Mouse (Mus musculus) cerebellum, adult 8-10 months (tissue): ENCODE measurements at regions not wholly inside any gene's neighbourhood (a gene's known extent, or its start where the extent isn't known, plus 50 kb on each side); places are given as distances from the start of the nearest gene placed in this dataset.

Experiments
- DNase-seq: peaks from one replicate; pipeline ENCODE4 v3.0.0; 2022

DNA sequence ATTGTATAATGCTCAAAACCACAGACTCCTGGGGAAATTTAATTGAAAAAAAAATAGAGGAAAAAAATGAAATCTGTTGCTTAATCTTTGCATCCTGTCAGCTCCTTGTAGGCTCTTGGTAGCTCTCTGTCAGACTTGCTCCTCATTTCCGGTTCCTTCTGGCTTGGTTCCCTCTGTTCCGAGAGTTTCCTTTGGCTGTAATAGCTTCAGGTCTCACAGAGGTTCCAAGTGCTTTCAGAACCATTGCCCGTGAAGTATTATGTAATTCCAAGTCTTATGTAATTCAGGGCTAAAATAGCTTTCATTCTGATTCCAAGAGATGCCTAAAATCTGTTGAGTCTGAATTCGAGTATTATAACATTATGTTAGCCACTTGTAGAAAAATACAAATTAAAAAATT lies 117.3 kb downstream of the Spry2 start:
- DNase-seq = peak; percentile 56

DNA sequence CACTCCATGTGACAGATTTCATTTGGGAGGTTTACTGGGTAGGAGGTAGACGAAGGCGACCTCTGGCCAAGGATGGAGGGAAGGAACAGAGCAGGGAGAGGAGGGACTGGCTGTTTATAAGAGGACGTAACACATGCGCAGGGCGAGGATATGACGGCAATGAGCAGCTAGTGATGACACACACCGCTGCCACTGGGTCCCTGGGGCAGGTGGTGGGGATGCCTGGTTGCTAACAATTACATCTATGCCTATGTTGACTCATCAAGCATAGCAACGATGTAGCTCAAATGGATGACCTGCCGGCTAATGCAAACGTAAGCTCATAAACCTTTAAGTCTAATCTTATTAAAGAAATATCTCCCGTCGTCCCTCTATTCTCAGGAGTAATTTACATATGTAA lies 122.9 kb downstream of the Spry2 start:
- no peak for DNase-seq

DNA sequence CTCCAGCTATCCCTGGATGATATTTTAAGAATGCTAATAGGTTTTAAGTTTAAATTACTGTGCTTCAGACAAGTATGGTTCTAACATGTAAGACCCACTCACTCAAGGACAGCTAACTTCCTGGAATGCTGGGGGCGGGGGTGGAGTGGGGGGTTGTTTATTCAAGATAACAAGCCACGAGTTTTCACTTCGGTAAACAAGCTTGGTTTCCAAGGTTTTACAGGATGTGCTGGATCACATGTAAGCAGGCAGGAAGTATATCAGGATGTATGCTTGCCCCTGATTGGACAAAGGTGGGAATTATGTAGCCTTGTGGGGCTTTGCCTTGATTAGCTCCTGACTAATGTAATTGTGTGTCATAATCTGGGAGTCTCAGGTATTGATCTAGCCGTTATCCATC lies 129.5 kb downstream of the Spry2 start:
- DNase-seq = no peak

DNA sequence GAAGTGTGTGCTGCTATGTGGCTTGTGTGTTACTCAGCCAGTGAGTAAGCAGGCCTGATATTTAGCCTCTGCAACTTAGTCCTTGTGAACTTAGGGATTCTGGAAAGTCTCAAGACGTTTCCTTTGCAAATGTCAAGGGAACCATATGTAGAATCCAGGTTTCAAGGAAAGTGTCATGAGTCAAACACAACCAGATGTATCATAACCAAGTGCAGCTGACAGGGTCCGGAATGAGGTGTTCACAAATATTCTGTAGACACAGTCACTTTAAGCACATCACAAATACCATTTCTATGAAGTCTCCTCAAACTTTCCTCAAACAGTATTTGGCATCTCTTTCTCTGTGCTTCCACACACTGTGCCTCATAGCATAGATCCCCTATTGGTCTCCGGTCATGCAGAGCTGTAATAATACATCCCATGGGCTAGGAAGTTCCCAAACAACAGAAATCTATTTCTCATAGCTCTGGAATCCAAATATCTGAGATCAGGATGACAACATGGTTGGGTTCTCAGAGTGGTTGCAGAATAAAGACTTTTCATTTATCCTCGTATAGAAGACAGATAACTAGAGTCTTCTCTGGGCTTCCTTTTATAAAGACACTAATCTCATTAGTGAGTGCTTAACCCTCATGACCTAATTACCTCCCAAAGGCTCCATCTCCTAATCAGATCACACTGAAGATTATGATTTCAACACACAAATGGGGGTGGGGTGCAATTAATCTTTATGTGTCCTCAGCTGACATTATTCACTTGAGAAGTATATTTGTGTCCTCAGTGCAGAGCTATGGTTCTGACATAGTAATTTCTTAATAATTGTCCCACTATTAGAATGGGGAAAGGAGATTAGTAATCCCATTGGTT lies 143.9 kb downstream of the Spry2 start:
- no peak for DNase-seq

DNA sequence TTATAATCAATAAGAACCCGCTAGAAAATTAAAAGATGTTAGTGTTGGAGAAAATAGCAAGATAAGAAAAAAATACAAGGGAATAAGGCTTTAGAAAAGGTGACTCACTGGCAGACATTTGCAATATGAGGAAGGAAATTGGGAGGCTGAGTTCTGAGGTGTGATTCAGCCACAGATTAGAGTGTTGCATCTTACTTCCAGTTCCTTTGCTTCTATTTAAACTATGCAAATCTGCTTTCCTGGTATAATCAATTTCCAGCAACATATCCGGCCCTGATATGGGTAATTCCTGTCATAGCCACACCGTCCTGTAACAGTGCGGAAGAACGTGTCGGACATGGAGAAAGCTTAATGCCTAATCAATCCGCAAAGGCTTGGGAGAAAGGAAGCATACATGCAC lies 144.9 kb downstream of the Spry2 start:
- DNase-seq = no peak

DNA sequence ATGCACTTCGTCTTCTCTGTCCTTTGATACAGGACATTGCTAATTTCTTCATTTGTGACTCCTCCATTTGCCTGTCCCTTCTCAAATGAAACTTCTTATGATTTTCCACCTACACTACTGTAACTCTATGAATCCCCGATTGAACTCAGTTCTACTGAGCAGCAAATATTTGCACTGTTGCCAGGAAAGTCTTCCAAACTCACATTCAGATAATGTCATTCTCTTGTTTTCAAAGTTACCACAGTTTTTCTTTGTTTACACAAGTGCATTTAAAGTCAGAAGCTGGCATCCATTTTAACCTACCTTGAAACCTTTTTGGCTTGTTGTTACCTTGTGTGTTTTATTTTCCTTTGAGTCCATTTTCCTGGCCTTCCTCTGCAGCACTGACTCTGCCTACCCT lies 152.0 kb downstream of the Spry2 start:
- DNase-seq = no peak

DNA sequence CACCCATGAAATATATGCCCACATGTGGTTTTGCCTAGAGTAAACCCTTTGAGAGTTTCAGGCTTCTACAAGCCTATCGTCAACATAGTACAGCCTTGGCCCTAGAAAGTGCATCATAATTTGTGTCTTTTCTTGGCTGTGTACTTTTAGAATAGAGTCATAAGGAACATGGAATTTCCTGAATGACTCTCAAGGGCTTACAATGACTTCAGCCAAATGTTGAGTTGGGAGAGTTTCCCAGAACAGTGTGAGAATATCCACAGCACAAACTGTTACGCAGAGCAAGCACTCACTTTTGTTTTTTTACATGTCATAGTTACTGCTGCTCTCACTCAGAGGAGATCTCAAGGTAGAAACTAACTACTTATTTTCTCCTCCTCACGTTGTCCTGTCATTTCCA lies 152.5 kb downstream of the Spry2 start:
- no peak for DNase-seq

DNA sequence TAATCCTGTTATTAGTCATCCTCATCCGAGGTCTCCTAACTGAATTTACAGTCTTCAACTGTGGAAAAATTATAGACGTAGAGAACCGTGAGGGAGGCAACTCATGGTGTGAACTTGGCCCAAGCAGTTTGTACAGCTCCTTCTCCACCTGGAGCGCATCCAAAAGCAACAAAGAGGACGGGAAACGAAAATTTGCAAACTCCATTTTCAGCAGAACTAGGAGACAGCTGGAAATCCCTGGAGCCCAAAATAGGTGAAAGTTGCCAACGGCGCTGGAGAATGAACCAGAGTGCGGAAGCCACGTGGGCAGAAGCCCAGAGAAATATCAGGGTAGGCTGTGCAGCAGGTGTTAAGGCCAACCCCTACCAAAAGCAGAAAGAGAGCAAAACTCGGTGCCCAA lies 155.7 kb downstream of the Spry2 start:
- DNase-seq = no peak

DNA sequence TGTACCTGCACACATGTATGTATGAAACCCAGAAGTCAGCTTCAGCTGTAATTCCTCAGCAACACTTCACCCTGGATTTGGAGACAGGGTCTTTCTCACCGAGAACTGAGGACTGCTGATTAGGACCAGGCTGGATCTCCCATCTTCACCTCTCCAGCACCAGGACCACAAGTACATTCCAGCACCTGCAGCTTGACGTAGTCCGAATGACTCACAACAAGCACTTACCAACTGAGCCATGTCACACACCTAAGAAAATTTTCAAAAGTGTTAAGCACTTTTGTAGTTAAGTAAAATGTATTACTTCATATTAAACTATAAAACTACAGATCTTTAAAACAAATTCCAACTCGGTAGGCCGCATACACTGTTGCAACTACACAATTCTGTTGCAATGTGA lies 158.1 kb downstream of the Spry2 start:
- DNase-seq = no peak

DNA sequence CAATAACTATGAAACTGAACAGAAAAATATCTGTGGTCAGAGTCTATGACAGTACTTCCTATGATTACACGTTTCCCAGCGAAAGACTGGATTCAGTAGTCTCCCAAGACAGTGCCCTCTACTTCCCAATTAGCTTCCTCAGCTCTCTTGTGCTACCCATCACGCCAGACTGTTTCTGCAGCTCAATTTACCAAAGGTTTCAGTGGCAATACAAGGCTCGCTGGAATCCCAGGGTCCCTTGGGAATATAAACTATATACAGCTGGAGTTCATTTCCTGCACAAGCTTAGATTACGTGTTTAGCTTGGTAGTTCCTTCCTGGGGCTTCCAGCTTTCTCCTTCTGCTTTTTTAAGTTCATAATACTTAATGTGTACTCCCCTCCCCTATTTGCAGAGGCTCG lies 160.3 kb downstream of the Spry2 start:
- DNase-seq = no peak

DNA sequence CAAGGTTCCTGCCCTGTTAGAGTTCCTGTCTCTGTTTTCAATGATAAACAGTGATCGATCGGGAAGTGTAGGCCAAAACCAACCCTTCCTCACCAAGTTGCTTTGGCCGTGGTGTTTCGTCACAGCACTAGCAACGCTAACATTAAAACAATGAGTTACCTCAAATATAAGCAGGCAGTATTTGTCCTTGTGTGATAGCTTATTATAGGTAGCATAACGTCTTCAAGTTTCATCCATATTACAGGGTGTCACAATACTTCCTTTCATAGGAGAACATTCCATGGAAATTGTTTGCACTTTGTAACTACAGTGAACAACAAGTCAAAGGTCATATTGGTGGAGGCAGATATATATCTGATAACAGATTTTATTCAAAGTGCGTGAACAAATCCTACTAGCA lies 162.3 kb downstream of the Spry2 start:
- no peak for DNase-seq

DNA sequence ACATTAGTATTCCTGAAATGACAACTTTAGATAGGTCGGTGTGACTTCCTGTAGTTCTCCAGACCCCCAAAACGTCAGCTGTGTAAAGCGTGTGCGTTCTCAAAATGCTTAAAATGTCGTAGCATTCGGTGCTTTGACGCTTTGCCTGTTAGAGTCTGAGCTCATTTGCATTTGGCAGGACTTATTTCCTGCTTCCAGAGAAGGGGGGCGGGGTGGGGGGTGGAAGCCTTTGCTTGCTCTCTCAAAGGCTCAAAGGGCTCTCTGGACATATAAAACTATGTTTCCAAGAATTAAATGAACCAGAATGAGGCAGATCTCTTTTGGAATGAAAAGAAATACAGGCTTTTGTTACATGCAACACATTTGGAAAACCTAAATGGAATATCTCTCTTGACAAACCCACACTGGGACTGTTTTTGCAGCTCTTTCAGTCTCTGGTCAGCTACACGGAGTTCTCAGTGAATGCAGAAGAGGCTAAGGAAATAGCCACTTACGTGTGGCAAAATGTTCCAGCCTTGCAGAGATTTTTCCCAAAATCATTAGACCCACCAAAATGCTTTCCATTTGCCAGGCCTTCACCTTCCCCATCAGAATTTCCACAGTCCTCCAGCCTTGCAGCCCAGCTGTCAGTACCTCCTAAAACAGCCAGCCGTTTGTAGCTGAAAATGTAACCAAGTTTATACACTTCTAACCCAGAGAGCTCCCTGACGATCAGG lies 163.4 kb downstream of the Spry2 start:
- peak; percentile 42 for DNase-seq

DNA sequence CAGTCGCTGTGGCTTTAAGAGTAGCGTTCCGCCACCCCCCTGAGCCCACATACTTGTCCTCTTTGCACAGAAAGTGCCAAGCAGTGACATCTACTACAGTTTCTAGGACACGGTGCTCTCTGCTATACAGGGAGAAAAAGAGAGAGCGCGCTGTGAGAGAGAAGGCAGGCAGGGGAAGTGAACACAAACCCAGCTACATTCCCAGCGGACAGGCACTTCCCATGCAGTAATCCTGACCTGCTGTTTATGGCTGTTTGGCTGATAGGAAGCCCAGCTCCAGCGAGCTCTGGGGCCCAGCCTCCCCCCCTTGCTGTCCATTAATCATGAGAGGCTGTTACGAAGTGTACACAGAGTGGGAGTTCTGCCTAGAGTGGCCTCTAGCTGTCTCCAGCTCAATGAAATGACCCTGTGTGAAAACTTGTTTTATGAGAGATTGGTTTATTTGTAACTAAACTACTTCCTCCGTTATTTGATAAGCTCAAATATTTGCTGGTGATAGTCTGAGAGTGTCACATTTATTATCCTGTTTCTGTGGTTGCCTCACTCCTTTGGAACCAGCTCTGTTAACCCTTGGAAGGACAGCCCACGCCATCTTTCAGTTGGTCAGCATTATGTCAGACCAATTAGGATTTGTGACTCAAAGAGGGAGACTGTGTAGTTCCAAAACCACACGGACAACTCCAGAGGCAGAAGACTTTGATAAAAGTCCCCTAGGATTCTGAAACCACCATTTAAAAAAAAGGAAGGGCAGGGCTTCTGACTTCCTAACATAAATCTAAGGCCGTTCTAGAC lies 164.2 kb downstream of the Spry2 start:
- peak; percentile 79 for DNase-seq

DNA sequence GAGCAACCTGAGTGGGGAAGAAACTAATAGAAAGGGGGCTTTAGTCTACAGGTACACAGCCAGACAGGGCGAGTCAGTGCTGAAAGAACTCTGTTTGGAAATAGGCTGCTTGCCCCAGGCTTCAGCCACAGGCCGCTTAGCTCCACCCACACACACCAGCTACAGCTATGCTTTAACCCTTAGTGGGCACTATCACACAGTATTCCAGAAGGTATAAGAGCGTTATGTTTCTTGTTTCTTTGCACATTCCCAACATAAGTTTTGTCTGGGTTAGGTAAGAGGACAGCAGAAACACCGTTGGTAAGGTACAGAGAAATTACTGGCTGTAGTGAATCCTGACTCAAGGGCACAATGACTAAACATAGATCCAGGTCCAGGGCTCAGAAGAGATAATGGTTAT lies 165.8 kb downstream of the Spry2 start:
- DNase-seq = peak; percentile 56

DNA sequence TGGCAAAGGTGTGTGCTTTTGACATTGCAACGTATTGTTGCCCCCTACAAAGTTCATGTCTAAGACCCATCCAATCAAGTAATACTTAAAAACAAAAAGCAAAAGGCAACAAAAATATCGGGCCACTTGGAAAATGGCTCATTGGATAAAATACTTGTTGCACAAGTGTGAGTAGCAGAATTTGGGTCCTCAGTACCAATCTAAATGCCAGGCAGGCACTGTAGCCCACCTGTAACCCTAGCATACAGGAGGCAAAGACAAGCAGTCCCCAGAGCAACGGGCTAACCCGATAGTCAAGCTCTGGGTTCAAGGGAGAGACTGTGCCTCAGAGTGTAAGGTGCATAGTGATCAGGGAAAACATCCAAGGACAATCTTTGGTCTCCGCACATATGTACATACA lies 167.8 kb downstream of the Spry2 start:
- DNase-seq = no peak

DNA sequence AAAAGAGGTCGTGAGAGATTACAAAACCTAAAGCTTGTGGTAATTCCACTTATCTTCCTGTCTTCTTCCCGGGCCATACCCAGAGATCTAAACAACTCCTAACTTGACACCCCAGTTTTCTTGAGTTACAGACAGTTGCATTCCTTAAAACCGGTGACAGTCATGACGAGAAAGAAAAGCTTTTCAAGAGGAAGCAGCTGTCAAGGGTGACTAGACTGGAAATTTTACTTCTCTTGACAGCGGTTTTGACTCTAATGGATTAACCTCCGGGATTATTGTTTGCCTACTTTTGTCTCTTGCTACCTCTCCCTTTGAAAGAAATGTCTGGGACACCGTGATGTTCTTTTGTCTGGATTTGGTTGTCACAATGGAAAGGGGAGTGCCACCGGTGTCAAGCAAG lies 170.9 kb downstream of the Spry2 start:
- DNase-seq = no peak

DNA sequence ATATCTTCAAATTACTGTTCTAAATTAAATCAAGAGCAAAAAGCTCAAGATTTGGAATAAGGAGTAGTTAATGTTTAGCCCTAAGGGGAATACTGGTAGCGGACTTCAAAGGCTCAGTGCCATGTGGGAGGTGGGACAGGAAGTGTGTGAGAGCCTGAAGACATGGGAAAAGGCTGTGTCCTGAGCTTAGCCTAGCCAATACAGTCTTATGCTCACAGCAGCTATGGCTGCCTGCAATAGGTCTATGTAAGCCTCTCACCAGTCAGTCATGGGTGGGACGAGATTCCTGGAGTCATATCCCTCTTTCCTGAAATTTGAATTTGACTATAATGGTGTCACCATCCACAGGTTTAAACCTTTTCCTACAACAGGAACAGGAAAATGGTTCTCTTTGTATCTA lies 173.7 kb downstream of the Spry2 start:
- no peak for DNase-seq

DNA sequence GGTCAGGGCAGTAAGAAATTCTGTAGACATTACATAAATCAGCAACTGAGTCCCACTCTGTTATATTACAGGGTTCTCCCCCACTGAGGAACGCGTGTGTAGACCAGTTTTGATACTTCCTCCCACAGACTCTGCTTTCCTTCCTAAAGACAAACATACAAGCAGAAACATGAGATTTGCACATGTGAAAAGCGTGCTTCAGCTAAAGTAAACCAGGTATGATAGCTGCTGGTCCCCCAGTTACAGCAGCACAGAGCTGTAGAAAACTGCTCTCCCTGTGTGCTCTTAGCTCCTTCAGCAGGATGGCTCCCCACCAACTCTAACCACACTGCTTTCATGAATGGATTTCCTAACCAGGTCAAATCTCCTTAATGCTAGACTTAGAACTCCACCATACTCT lies 175.0 kb downstream of the Spry2 start:
- no peak for DNase-seq

DNA sequence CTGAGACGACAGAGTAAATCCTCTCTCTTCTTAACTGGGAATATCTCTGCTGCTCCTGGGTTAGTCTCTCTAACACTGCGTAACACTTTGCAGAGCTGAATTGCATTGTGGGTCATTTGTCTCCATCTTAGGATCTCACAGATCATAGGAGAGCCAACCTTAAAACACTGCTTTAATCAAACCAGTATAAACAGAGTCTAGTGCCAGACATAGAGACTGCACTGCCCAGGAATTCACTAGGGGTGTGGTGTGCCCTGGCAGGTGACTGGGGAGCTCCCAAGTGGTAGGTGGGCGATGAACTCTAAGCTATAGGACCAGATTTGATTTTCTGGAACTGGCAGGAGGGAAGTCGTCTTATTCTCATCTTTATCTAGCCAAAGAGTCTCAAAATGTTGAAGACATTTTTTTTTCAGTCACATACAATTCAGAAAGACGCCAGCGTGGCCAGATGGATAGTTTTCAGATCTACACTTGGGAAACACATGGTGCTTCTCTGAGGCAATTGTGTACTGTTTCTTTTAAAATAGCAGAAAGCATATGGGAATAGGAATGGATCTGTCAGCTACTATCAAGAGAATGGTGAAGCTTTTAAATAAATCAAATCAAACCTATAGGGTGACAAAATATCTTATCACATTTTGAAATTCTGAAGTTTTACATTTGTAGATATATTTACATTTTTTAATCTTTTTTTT lies 175.7 kb downstream of the Spry2 start:
- DNase-seq = peak; percentile 23

DNA sequence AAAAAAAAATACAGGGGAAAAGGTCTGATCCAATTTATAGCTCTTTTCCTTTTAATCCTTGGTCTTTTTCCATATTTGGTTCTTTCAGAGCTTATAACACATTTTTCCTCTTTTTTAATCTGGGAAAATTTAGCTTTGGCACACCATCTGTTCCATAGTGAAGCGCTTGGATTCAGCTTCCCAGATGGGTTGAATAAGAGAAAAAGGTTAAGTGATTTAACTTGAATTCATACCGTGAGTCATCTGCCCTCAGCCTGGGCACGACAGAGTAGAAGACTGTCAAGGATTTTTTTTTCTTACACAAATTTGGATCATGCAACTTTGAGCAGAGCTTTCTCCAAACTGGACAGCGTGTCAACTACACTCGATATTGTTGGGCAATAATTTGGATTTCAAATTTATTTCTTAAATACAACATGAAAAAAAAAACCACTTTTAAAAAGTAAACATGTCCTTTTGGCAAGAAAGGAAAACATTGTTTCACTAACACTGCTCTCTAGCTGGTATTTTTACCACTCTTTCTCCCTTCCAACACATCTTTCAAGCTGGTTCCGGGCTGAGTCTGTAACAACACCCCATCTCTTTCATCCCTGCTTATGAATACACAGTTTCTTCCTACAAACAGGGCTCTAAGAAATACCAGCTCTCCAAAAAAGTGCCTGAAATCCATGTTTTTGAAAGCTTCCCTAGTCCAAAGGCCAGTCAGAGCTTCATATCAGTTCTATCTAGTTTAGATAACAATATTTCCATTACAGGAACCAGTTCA lies 177.8 kb downstream of the Spry2 start:
- peak; percentile 22 for DNase-seq

DNA sequence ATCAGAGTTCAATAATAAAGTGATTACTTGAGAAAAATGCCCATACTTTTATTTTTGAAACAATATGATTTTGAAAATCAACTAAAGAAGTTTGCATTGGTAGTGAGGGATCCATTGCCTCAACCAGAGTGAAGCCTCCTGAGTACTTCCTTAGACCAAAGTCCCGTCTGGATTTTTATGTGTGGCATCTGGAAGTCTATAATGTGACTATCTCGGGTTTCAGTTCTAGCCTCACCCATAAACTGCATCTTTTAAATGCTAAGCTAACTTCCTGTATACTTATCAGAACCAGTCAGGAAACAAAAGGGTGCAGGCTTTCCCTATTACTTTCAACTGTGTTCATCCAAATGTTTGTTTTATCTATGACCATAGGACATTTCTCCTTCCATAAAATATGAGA lies 178.8 kb downstream of the Spry2 start:
- DNase-seq = no peak

DNA sequence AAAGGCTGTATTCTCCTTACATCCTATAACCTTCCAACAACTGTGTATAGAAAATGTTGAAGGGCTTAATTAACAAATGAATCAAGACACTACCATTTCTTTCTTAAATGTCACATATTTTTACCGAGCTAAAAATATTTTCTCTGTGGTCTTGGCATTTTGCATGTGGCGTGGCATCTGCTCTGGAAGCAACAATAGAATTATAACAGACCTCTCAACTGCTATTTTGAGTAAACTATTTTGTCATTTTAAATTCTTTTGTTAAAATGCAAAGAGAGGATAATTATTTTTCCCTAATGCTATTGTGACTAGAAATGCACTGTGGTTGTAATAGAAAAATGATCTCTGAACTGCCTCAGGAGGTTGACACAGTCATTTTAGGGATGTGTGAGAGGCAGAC lies 187.9 kb downstream of the Spry2 start:
- no peak for DNase-seq
